Mouse (Mus musculus): Measurements from ENCODE around the gene Kcnj4. TPM values are rescaled to one million over a fixed set of nuclear protein-coding genes. Genes with fewer than 3 reads are reported as not detected.

Gene Kcnj4
- polyA plus RNA-seq, 1 experiment = not detected

- Histone ChIP-seq H3K4me3 (ENCODE audit: insufficient read depth, low read depth, low read length) (no peak overlapping the region), H3K27ac (replicated peaks; ENCODE audit: low read depth, low read length) (peak overlapping the region; percentile 64), H3K4me1 (ENCODE audit: control insufficient read depth, insufficient read depth, insufficient read length, low read length) (no peaks in the 10 kb centered on the region; the same call in 1 of the 2 replicates)
Observed at GRCm38 (mm10) chr15:79445786-79446654, 59.0 kb downstream of the Kcnj4 start.

GRCm38 (mm10) chr15:79443856-79444410, 61.1 kb downstream of the Kcnj4 start:
- no peak overlapping the region for H3K4me3 ChIP-seq (ENCODE audit: insufficient read depth, low read depth, low read length)
- peaks cover 13% of the 10 kb centered on the region for H3K4me1 ChIP-seq (ENCODE audit: control insufficient read depth, insufficient read depth, insufficient read length, low read length)
- H3K27ac ChIP-seq (replicated peaks; ENCODE audit: low read depth, low read length) = no peak overlapping the region

- H3K4me1 ChIP-seq (ENCODE audit: control insufficient read depth, insufficient read depth, insufficient read length, low read length) = peaks cover 22% of the 10 kb centered on the region
- H3K4me3 ChIP-seq (ENCODE audit: insufficient read depth, low read depth, low read length) = no peak overlapping the region
- H3K27ac ChIP-seq (replicated peaks; ENCODE audit: low read depth, low read length) = no peak overlapping the region
Observed at GRCm38 (mm10) chr15:79442961-79443518, 62.0 kb downstream of the Kcnj4 start.

GRCm38 (mm10) chr15:79442257-79442611, 62.8 kb downstream of the Kcnj4 start:
- Histone ChIP-seq H3K27ac (replicated peaks; ENCODE audit: low read depth, low read length) (peak overlapping the region; percentile 94), H3K4me1 (ENCODE audit: control insufficient read depth, insufficient read depth, insufficient read length, low read length) (peaks cover 28% of the 10 kb centered on the region), H3K4me3 (ENCODE audit: insufficient read depth, low read depth, low read length) (peak overlapping the region; percentile 65)

GRCm38 (mm10) chr15:79441331-79442256, 63.4 kb downstream of the Kcnj4 start:
- Histone ChIP-seq H3K4me1 (ENCODE audit: control insufficient read depth, insufficient read depth, insufficient read length, low read length) (peaks cover 34% of the 10 kb centered on the region), H3K27ac (replicated peaks; ENCODE audit: low read depth, low read length) (peak overlapping the region; percentile 94)

GRCm38 (mm10) chr15:79440651-79441330, 64.2 kb downstream of the Kcnj4 start:
- H3K4me3 ChIP-seq (ENCODE audit: insufficient read depth, low read depth, low read length) = peak overlapping the region; percentile 77
- H3K4me1 ChIP-seq (ENCODE audit: control insufficient read depth, insufficient read depth, insufficient read length, low read length) = peaks cover 42% of the 10 kb centered on the region
- H3K27ac ChIP-seq (replicated peaks; ENCODE audit: low read depth, low read length) = peak overlapping the region; percentile 43

More at GRCm38 (mm10) chr15:79441331-79442256, 63.4 kb downstream of the Kcnj4 start:
- H3K4me3 ChIP-seq (ENCODE audit: insufficient read depth, low read depth, low read length) = peak overlapping the region; percentile 77

- 0 out of 2 replicates have a peak overlapping the region, but pooled peaks have one; percentile 38 for H3K27ac ChIP-seq (replicated peaks; ENCODE audit: low read depth, low read length)
- H3K4me1 ChIP-seq (ENCODE audit: control insufficient read depth, insufficient read depth, insufficient read length, low read length) = peaks cover 48% of the 10 kb centered on the region
- peak overlapping the region; percentile 77 for H3K4me3 ChIP-seq (ENCODE audit: insufficient read depth, low read depth, low read length)
Observed at GRCm38 (mm10) chr15:79440223-79440622, 64.8 kb downstream of the Kcnj4 start.

- no peak overlapping the region for H3K27ac ChIP-seq (replicated peaks; ENCODE audit: low read depth, low read length)
- H3K4me1 ChIP-seq (ENCODE audit: control insufficient read depth, insufficient read depth, insufficient read length, low read length) = peaks cover 56% of the 10 kb centered on the region
- H3K4me3 ChIP-seq (ENCODE audit: insufficient read depth, low read depth, low read length) = peak overlapping the region; percentile 77; the same call in 1 of the 2 replicates
Observed at GRCm38 (mm10) chr15:79439386-79439785, 65.7 kb downstream of the Kcnj4 start.

GRCm38 (mm10) chr15:79438816-79439215, 66.2 kb downstream of the Kcnj4 start:
- H3K4me3 ChIP-seq (ENCODE audit: insufficient read depth, low read depth, low read length) = no peak overlapping the region
- 0 out of 2 replicates have a peak overlapping the region, but pooled peaks have one; percentile 6 for H3K27ac ChIP-seq (replicated peaks; ENCODE audit: low read depth, low read length)
- peaks cover 56% of the 10 kb centered on the region for H3K4me1 ChIP-seq (ENCODE audit: control insufficient read depth, insufficient read depth, insufficient read length, low read length)

GRCm38 (mm10) chr15:79438209-79438810, 66.7 kb downstream of the Kcnj4 start:
- Histone ChIP-seq H3K27ac (replicated peaks; ENCODE audit: low read depth, low read length) (0 out of 2 replicates have a peak overlapping the region, but pooled peaks have one; percentile 10), H3K4me3 (ENCODE audit: insufficient read depth, low read depth, low read length) (no peak overlapping the region), H3K4me1 (ENCODE audit: control insufficient read depth, insufficient read depth, insufficient read length, low read length) (peaks cover 56% of the 10 kb centered on the region)

GRCm38 (mm10) chr15:79437541-79438208, 67.4 kb downstream of the Kcnj4 start:
- Histone ChIP-seq H3K4me3 (ENCODE audit: insufficient read depth, low read depth, low read length) (no peak overlapping the region), H3K27ac (replicated peaks; ENCODE audit: low read depth, low read length) (peak overlapping the region; percentile 58), H3K4me1 (ENCODE audit: control insufficient read depth, insufficient read depth, insufficient read length, low read length) (peaks cover 56% of the 10 kb centered on the region)

GRCm38 (mm10) chr15:79436481-79436921, 68.5 kb downstream of the Kcnj4 start:
- H3K27ac ChIP-seq (replicated peaks; ENCODE audit: low read depth, low read length) = peak overlapping the region; percentile 58
- peaks cover 64% of the 10 kb centered on the region for H3K4me1 ChIP-seq (ENCODE audit: control insufficient read depth, insufficient read depth, insufficient read length, low read length)

GRCm38 (mm10) chr15:79435191-79435671, 69.8 kb downstream of the Kcnj4 start:
- no peak overlapping the region for H3K4me3 ChIP-seq (ENCODE audit: insufficient read depth, low read depth, low read length)
- H3K27ac ChIP-seq (replicated peaks; ENCODE audit: low read depth, low read length) = peak overlapping the region; percentile 51
- peaks cover 67% of the 10 kb centered on the region for H3K4me1 ChIP-seq (ENCODE audit: control insufficient read depth, insufficient read depth, insufficient read length, low read length)

More at GRCm38 (mm10) chr15:79436481-79436921, 68.5 kb downstream of the Kcnj4 start:
- no peak overlapping the region for H3K4me3 ChIP-seq (ENCODE audit: insufficient read depth, low read depth, low read length)
